Mouse (Mus musculus) liver, embryonic 14.5 days (tissue): ENCODE measurements around the gene Slc45a2. TPM values are rescaled to one million over a fixed set of nuclear protein-coding genes. Genes with fewer than 3 reads are reported as not detected.
A peak's percentile ranks its signal among the peaks of the same experiment; 100 is the strongest.

ENCODE experiments used
- ATAC-seq: fragments of 200-750 bp; cut with Nextera tagmentation; 2 replicates; pipeline ENCODE4 v1.8.0; 2017; ENCODE audit warnings: moderate number of reproducible peaks, mild to moderate bottlenecking, moderate library complexity; ENCODE audit not compliant: insufficient read depth
- DNase-seq, 3 experiments: peaks; one replicate each; pipeline ENCODE4 v3.0.0-alpha.2; 2012 to 2013; ENCODE audit warnings: low read depth in 3 of 3, low spot score in 3 of 3
- H3K27ac ChIP-seq: fragments of 300-500 bp; sonication (generic); 2 replicates; pipeline ENCODE4 v1.5.1; 2014; ENCODE audit warnings: moderate library complexity, mild to moderate bottlenecking, control low read depth, inconsistent platforms
- H3K27me3 ChIP-seq: fragments of 300-500 bp; sonication (generic); 2 replicates; pipeline ENCODE4 v1.6.1; 2014; ENCODE audit warnings: mild to moderate bottlenecking, low read length, moderate library complexity; ENCODE audit not compliant: control insufficient read depth, insufficient read depth
- H3K36me3 ChIP-seq: fragments of 300-500 bp; sonication (generic); replicated peaks from 2 replicates; pipeline ENCODE4 v1.6.1; 2014; ENCODE audit warnings: low read depth; ENCODE audit not compliant: control insufficient read depth, insufficient read depth
- H3K4me1 ChIP-seq, 2 experiments: fragments of 200-500 bp in 1 of 2; fragments of 300-500 bp in 1 of 2; sonication (generic) in 1 of 2; replicated peaks; 2 replicates each; pipeline ENCODE4 v1.6.1; 2012 to 2014; ENCODE audit warnings: antibody characterized with exemption in 1 of 2, inconsistent platforms in 1 of 2, low read length in 1 of 2; ENCODE audit not compliant: control insufficient read depth in 2 of 2, insufficient read depth in 2 of 2
- H3K4me2 ChIP-seq: fragments of 300-500 bp; sonication (generic); 2 replicates; pipeline ENCODE4 v1.6.1; 2014; ENCODE audit warnings: low read depth, mild to moderate bottlenecking, control low read depth, moderate library complexity
- H3K4me3 ChIP-seq, 2 experiments: fragments of 200-500 bp in 1 of 2; fragments of 300-500 bp in 1 of 2; sonication (generic) in 1 of 2; 2 replicates each; pipeline ENCODE4 v1.5.1; 2012 to 2014; ENCODE audit warnings: low read depth in 2 of 2, low read length in 2 of 2, mild to moderate bottlenecking in 2 of 2, control low read depth in 1 of 2, inconsistent platforms in 1 of 2, moderate library complexity in 1 of 2; ENCODE audit not compliant: insufficient read depth in 1 of 2
- H3K9ac ChIP-seq: fragments of 300-500 bp; sonication (generic); replicated peaks from 2 replicates; pipeline ENCODE4 v1.6.1; 2014; ENCODE audit warnings: mild to moderate bottlenecking, control low read depth, moderate library complexity
- H3K9me3 ChIP-seq: fragments of 300-500 bp; sonication (generic); 2 replicates; pipeline ENCODE4 v1.6.1; 2016; ENCODE audit warnings: low read length, mixed read lengths; ENCODE audit not compliant: control insufficient read depth
- CTCF ChIP-seq: IDR thresholded peaks from 2 replicates; pipeline ENCODE4 v1.5.1; 2016; ENCODE audit warnings: antibody characterized with exemption, low read depth, control low read depth
- EP300 ChIP-seq: IDR thresholded peaks from 2 replicates; pipeline ENCODE4 v1.6.1; 2016; ENCODE audit warnings: antibody characterized with exemption, low read depth
- WGBS: fragments of 180-500 bp; shearing (Covaris S2); extraction: QIAGEN DNeasy Blood & Tissue Kit; methylation state at CpG from one replicate; pipeline ENCODE4 v1.1.7; 2014; ENCODE audit not compliant: insufficient replicate concordance; 5-methylcytosine and 5-hydroxymethylcytosine counted together
- polyA plus RNA-seq, 2 experiments: library from polyadenylated mRNA; depleted of rRNA in 1 of 2; stranded (reverse) in 1 of 2; unstranded in 1 of 2; fragments of >200 nt; fragmentation: Nextera tagmentation in 1 of 2; extraction: Ambion mirVana in 1 of 2; gene quantifications; 2 replicates each; pipeline versions ENCODE4 v1.2.1 to v1.2.3; 2012 to 2014

The Slc45a2 gene
- polyA plus RNA-seq, 2 experiments = 0.01 TPM; not detected in 1

GRCm38 (mm10) chr15:11003791-11004190 lies 3.3 kb downstream of the Slc45a2 start:
- Histone ChIP-seq H3K4me3 (no peak overlapping the region), H3K4me2 (no peak overlapping the region), H3K27ac (no peak overlapping the region), H3K4me1 (no peaks in the 10 kb centered on the region), H3K9ac (no peak overlapping the region), H3K9me3 (no peaks in the 10 kb centered on the region), H3K36me3 (no peaks in the 10 kb centered on the region), H3K27me3 (no peaks in the 10 kb centered on the region)
- TF ChIP-seq EP300 (no peak), CTCF (no peak)
- 58% methylated on average over 4 of the region's 4 CpGs for WGBS
- no peak for ATAC-seq
- DNase-seq = no peak

- ATAC-seq (no peak), DNase-seq (no peak)
- TF ChIP-seq EP300 (no peak), CTCF (no peak)
- WGBS = 57% methylated on average over 6 of the region's 6 CpGs
- Histone ChIP-seq H3K9me3 (no peaks in the 10 kb centered on the region), H3K36me3 (no peaks in the 10 kb centered on the region), H3K27ac (no peak overlapping the region), H3K9ac (no peak overlapping the region), H3K4me3 (no peak overlapping the region), H3K4me2 (no peak overlapping the region), H3K4me1 (no peaks in the 10 kb centered on the region), H3K27me3 (no peaks in the 10 kb centered on the region)
Measured at GRCm38 (mm10) chr15:11004646-11005045, 4.1 kb downstream of the Slc45a2 start.

GRCm38 (mm10) chr15:11008756-11009155 lies 8.2 kb downstream of the Slc45a2 start:
- Histone ChIP-seq H3K9ac (no peak overlapping the region), H3K36me3 (no peaks in the 10 kb centered on the region), H3K9me3 (no peaks in the 10 kb centered on the region), H3K4me1 (peaks cover 0 to 3% of the 10 kb centered on the region in 2 experiments; a peak in 1 of 4 replicates), H3K4me3 (no peak overlapping the region), H3K4me2 (no peak overlapping the region), H3K27ac (no peak overlapping the region), H3K27me3 (no peaks in the 10 kb centered on the region)
- no peak for DNase-seq
- TF ChIP-seq EP300 = no peak
- TF ChIP-seq CTCF = peak; percentile 40; the same call in 1 of the 2 replicates
- 19% methylated on average over 5 of the region's 5 CpGs for WGBS
- ATAC-seq = no peak

- Histone ChIP-seq H3K9ac (no peak overlapping the region), H3K27me3 (no peaks in the 10 kb centered on the region), H3K9me3 (no peaks in the 10 kb centered on the region), H3K27ac (no peak overlapping the region), H3K4me3 (no peak overlapping the region), H3K4me1 (peaks cover 0 to 3% of the 10 kb centered on the region in 2 experiments; a peak in 1 of 4 replicates), H3K36me3 (no peaks in the 10 kb centered on the region), H3K4me2 (no peak overlapping the region)
- WGBS = 55% methylated on average over 11 of the region's 11 CpGs
- DNase-seq (no peak), ATAC-seq (peak; percentile 39; the same call in 1 of the 2 replicates)
- TF ChIP-seq EP300 = no peak
- TF ChIP-seq CTCF = no peak
Measured at GRCm38 (mm10) chr15:11010976-11011548, 10.5 kb downstream of the Slc45a2 start.

GRCm38 (mm10) chr15:11014931-11015330 lies 14.4 kb downstream of the Slc45a2 start:
- Histone ChIP-seq H3K4me2 (no peak overlapping the region), H3K36me3 (no peaks in the 10 kb centered on the region), H3K27me3 (no peaks in the 10 kb centered on the region), H3K9ac (no peak overlapping the region), H3K4me1 (peaks cover 0 to 3% of the 10 kb centered on the region in 2 experiments; a peak in 1 of 4 replicates), H3K27ac (no peak overlapping the region), H3K9me3 (no peaks in the 10 kb centered on the region), H3K4me3 (no peak overlapping the region)
- TF ChIP-seq CTCF (no peak), EP300 (no peak)
- ATAC-seq = no peak
- 43% methylated on average over 2 of the region's 2 CpGs for WGBS
- DNase-seq = no peak
